In genomic region chr4:81236227-81236626, GRCm38 (mm10) we compare ENCODE assay signal across 25 mouse cellular contexts.
"Had no signal": no experiment of that assay in that cellular context is flagged by ENCODE, and none has a peak within 500 bp of the region (broad histone marks: within the 10 kb centered on the region; RNA-seq: fewer than 3 reads in every experiment).

No protein-coding gene starts in this region.

- H3K4me3 ChIP-seq: heart, adult 2 months; heart, embryonic 13.5 days; heart, embryonic 15.5 days; hindbrain, embryonic 13.5 days; hindbrain, embryonic 15.5 days; layer of hippocampus, adult 2 months; limb, embryonic 13.5 days; limb, embryonic 15.5 days; liver, embryonic 12.5 days had no signal

- H3K27ac ChIP-seq: heart, adult 2 months; heart, embryonic 13.5 days; heart, embryonic 15.5 days; hindbrain, embryonic 13.5 days; hindbrain, embryonic 15.5 days; hindbrain, postnatal 0 days; layer of hippocampus, adult 2 months; limb, embryonic 13.5 days; limb, embryonic 15.5 days; liver, embryonic 12.5 days; liver, embryonic 14.5 days had no signal

- H3K9me3 ChIP-seq: heart, embryonic 13.5 days; heart, embryonic 15.5 days; hindbrain, embryonic 13.5 days; hindbrain, embryonic 15.5 days; limb, embryonic 13.5 days; limb, embryonic 15.5 days; liver, embryonic 12.5 days had no signal

- H3K4me1 ChIP-seq: heart, embryonic 13.5 days; heart, embryonic 15.5 days; hindbrain, embryonic 13.5 days; hindbrain, embryonic 15.5 days; limb, embryonic 13.5 days; limb, embryonic 15.5 days; liver, embryonic 12.5 days had no signal

- H3K9ac ChIP-seq: heart, embryonic 13.5 days; heart, embryonic 15.5 days; hindbrain, embryonic 13.5 days; hindbrain, embryonic 15.5 days; limb, embryonic 13.5 days; limb, embryonic 15.5 days; liver, embryonic 12.5 days; liver, embryonic 14.5 days had no signal

- H3K4me2 ChIP-seq: heart, embryonic 11.5 days; heart, embryonic 13.5 days; heart, embryonic 15.5 days; hindbrain, embryonic 13.5 days; hindbrain, embryonic 15.5 days; limb, embryonic 13.5 days; limb, embryonic 15.5 days; liver, embryonic 12.5 days had no signal

- H3K27me3 ChIP-seq: heart, embryonic 13.5 days; heart, embryonic 15.5 days; hindbrain, embryonic 13.5 days; hindbrain, embryonic 15.5 days; limb, embryonic 13.5 days; limb, embryonic 15.5 days; liver, embryonic 12.5 days had no signal

- H3K36me3 ChIP-seq: heart, embryonic 13.5 days; heart, embryonic 15.5 days; hindbrain, embryonic 13.5 days; hindbrain, embryonic 15.5 days; limb, embryonic 13.5 days; limb, embryonic 15.5 days; liver, embryonic 12.5 days had no signal

- DNase-seq: gastrocnemius, postnatal 14 days; gastrocnemius, postnatal 36 days; heart, adult 11 months; heart, adult 2 months; heart, postnatal 14 days; heart, postnatal 36 days; kidney, adult 11 months; kidney, adult 2 months; kidney, adult 9 months; kidney, postnatal 10 days; kidney, postnatal 25 days; kidney, postnatal 4 days; left cerebral cortex, postnatal 4 days had no signal

- ATAC-seq: hindbrain, postnatal 0 days; intestine, embryonic 16.5 days; liver, embryonic 12.5 days had no signal
